Mouse (Mus musculus) cerebellum, postnatal 4 days (tissue): ENCODE results near the gene Gm10518.

Source experiments
- DNase-seq, 2 experiments: peaks; one replicate each; pipeline ENCODE4 v3.0.0; 2022; ENCODE audit warnings: low spot score in 2 of 2, mixed read lengths in 1 of 2

The Gm10518 gene

GRCm38 (mm10) chr1:179833596-179833995, 30.4 kb downstream of the Gm10518 start:
- DNase-seq: no peak

GRCm38 (mm10) chr1:179835753-179836425, 32.7 kb downstream of the Gm10518 start:
- no peak for DNase-seq

GRCm38 (mm10) chr1:179836426-179837404, 33.5 kb downstream of the Gm10518 start:
- DNase-seq: no peak

- DNase-seq: no peak
These were observed 39.4 kb downstream of the Gm10518 start for GRCm38 (mm10) chr1:179842568-179842967.

- DNase-seq: no peak
These were observed 40.8 kb downstream of the Gm10518 start for GRCm38 (mm10) chr1:179843981-179844380.

- peak in 1 of 2 experiments; percentile 52 for DNase-seq
These were observed 41.7 kb downstream of the Gm10518 start for GRCm38 (mm10) chr1:179844894-179845293.

- DNase-seq: no peak
These were observed 42.8 kb downstream of the Gm10518 start for GRCm38 (mm10) chr1:179845832-179846499.

GRCm38 (mm10) chr1:179847173-179847572, 44.0 kb downstream of the Gm10518 start:
- no peak for DNase-seq

- DNase-seq: peak; percentile 89
These were observed 44.7 kb downstream of the Gm10518 start for GRCm38 (mm10) chr1:179847759-179848389.

- peak in 1 of 2 experiments; percentile 22 for DNase-seq
These were observed 50.2 kb downstream of the Gm10518 start for GRCm38 (mm10) chr1:179853421-179853820.
